Mouse (Mus musculus): Measurements from ENCODE around the gene Tmc7. TPM values are rescaled to one million over a fixed set of nuclear protein-coding genes. Genes with fewer than 3 reads are reported as not detected.
A peak's percentile ranks its signal among the peaks of the same experiment; 100 is the strongest.

Tmc7 gene
- polyA plus RNA-seq, 1 experiment from 2014 or later = 1.6 TPM

DNA sequence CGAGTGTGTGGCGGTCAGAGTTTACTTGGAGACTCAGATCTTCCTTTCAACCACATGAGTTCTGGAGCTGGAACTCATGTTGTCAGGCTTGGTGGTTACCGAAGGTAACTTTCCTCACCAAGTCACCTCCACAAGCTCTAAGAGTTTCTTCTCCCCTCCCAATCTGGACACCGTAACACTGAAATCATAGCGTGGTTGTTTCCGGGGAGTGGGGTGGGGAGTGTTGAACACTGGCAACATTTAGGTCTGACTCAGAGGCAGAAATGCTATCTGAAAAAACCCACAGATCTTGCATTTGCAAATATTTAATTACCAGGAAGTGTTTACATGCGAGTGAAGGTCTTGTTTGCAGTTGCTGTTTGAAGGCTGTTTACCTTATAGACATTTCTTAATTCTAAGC is 25.3 kb upstream of the Tmc7 start:
- Histone ChIP-seq H3K27ac (no peak overlapping the region), H3K4me3 (no peak overlapping the region), H3K4me1 (replicated peaks) (peaks cover 3% of the 10 kb centered on the region; the same call in 1 of the 2 replicates), H3K27me3 (peaks cover 14% of the 10 kb centered on the region; the same call in 1 of the 2 replicates), H3K36me3 (no peaks in the 10 kb centered on the region), H3K9me3 (replicated peaks) (no peaks in the 10 kb centered on the region), H3K4me2 (no peak overlapping the region), H3K9ac (no peak overlapping the region)
- no peak for ATAC-seq (replicated peaks; ENCODE audit: insufficient number of reproducible peaks, insufficient read depth, low FRiP score, low read depth)
- 86% methylated on average over 7 of the region's 7 CpGs for WGBS

DNA sequence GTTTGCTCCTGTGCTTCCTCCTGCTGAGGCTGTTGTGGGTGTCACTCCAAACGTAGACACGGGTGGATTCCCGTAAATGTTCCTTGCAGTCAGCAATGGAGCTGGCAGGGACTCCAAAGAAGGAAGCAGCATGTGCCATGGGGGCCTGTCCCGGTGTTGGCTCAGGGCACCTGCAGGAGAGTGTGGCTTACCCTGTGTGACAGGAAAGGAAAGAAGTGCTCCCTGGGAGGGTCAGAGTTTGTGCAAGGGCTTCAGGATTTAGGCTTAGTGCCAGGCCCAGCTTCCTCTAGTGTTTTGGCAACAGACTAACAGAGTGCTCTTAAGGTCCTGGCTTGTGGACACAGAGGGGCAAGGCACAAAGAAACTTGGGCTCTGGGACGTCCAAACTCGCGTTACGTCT is 20.3 kb upstream of the Tmc7 start:
- no peak overlapping the region for H3K4me2 ChIP-seq
- no peak for ATAC-seq (replicated peaks; ENCODE audit: insufficient number of reproducible peaks, insufficient read depth, low FRiP score, low read depth)

DNA sequence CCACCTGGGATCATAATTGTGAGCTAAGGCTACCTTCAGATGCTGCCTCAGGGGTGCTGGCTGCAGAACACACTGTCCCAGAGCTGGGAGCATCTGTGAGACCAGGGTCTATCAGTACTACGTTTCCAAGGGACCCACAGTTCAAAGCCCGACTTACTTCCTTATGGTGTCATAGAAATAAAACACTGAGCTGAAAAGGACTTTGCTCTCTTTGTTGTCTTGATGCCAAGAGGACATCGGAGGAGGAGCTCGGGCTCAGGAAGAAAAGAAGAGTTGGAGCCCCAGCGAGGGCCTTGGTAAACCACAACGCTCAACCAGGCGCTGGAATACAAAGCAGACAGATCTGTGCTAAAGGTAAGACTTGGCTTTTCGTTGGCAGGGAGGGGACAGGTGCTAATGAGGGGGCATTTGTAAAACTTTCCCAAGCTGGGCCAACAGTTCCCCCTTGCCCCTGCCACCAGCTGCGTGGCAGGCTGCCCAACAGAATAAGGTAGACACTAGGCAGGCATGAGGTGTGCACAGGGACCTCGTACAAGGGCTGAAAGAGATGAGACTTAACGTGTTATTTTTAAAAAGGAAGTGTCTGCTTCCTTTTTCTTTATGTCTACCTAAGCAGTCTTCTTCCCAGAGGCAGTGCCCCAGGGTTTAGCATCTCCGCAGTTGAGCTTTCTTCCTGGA is 15.6 kb upstream of the Tmc7 start:
- ATAC-seq (replicated peaks; ENCODE audit: insufficient number of reproducible peaks, insufficient read depth, low FRiP score, low read depth) = no peak
- WGBS = 68% methylated on average over 12 of the region's 12 CpGs
- H3K4me2 ChIP-seq = no peak overlapping the region
- H3K27me3 ChIP-seq = peaks cover 59% of the 10 kb centered on the region
- peaks cover 15% of the 10 kb centered on the region for H3K4me1 ChIP-seq (replicated peaks)
- no peaks in the 10 kb centered on the region for H3K36me3 ChIP-seq
- H3K27ac ChIP-seq = no peak overlapping the region
- H3K4me3 ChIP-seq = no peak overlapping the region
- H3K9me3 ChIP-seq (replicated peaks) = no peaks in the 10 kb centered on the region
- no peak overlapping the region for H3K9ac ChIP-seq

More for the DNA sequence above, 20.3 kb upstream of the Tmc7 start:
- H3K4me1 ChIP-seq (replicated peaks) = peaks cover 3% of the 10 kb centered on the region; the same call in 1 of the 2 replicates
- no peak overlapping the region for H3K9ac ChIP-seq
- H3K36me3 ChIP-seq = no peaks in the 10 kb centered on the region
- H3K27ac ChIP-seq = no peak overlapping the region
- H3K9me3 ChIP-seq (replicated peaks) = no peaks in the 10 kb centered on the region
- peaks cover 17% of the 10 kb centered on the region for H3K27me3 ChIP-seq
- whole genome bisulfite sequencing = 70% methylated on average over 8 of the region's 8 CpGs
- no peak overlapping the region for H3K4me3 ChIP-seq

DNA sequence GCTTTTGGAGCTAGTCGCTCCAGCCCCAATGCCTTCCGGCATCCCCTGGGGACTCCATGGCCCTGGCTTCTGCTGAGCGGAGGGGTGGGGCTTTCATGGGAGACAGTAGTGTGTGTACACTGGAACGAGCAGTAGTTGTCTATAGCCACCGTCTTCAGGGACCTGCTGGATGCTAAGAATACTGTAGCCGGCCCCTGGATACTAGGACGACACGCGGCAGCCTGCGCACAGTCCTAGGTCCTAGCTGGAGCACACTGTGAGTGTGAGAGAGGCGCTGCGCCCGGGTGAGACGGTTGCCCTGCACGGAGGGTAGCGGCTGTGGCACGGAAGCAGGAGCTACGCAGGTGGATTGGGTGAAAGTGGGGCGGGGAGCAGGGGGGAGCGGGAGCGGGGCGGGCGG is 12.7 kb upstream of the Tmc7 start, which contains the start of gene Tmc5:
TSS of gene Tmc5 (plus strand) at position 97 of the 400 bp plus-strand sequence.
- peak within 1 kb of the TSS; percentile 51 for H3K4me2 ChIP-seq
- ATAC-seq (replicated peaks; ENCODE audit: insufficient number of reproducible peaks, insufficient read depth, low FRiP score, low read depth) = no peak
- no peak within 1 kb of the TSS for H3K27ac ChIP-seq
- peak within 1 kb of the TSS; percentile 34 for H3K4me3 ChIP-seq
- peaks cover 85% of the 10 kb centered on the region for H3K27me3 ChIP-seq
- H3K9me3 ChIP-seq (replicated peaks) = no peaks in the 10 kb centered on the region
- WGBS = 5% methylated on average over 23 of the region's 23 CpGs
- no peak within 1 kb of the TSS for H3K9ac ChIP-seq
- H3K36me3 ChIP-seq = no peaks in the 10 kb centered on the region
- peaks cover 27% of the 10 kb centered on the region for H3K4me1 ChIP-seq (replicated peaks)

DNA sequence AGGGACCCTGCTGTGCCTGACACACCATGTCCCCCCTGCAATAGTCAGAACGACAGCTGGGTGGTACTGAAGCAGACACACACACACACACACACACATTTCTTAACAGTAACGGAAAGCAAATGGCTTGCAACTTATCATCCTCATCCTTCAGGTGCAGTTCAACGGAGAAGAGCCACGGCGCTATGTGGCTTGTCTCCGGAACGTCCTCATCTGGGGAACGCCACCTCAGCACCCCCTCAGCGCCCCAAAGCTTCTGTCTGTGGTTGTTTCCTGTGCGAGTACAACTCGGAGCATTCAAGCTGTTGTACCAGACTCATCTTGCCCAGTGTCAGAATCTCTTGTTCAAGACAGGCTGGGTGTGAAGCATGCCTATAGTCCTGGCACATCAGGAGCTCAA is 11.7 kb upstream of the Tmc7 start:
- Histone ChIP-seq H3K36me3 (no peaks in the 10 kb centered on the region), H3K27me3 (peaks cover 89% of the 10 kb centered on the region), H3K27ac (no peak overlapping the region), H3K4me1 (replicated peaks) (peaks cover 27% of the 10 kb centered on the region), H3K9ac (no peak overlapping the region), H3K4me2 (no peak overlapping the region), H3K4me3 (no peak overlapping the region), H3K9me3 (replicated peaks) (no peaks in the 10 kb centered on the region)
- ATAC-seq (replicated peaks; ENCODE audit: insufficient number of reproducible peaks, insufficient read depth, low FRiP score, low read depth) = no peak
- WGBS = 72% methylated on average over 11 of the region's 11 CpGs

DNA sequence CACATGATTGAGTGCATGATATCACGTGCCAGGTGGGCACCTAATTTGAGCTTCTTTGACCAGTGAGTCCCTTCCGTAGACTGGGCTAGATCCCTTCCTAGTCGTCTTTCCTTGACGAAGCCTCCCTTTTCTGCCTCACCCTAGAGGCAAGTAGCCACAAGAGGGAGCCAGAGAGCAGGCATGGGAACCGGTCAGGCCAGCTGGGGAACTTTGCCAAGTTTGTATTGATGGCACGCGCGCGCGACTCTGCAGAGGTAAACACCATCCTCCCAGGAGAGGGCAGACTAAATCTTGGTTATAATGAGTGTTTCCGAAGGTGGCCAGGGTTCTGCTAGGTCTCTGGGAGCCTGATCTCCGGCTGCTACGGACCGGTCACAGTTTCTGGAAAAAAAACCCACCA is 10.7 kb upstream of the Tmc7 start:
- Histone ChIP-seq H3K9me3 (replicated peaks) (no peaks in the 10 kb centered on the region), H3K27ac (no peak overlapping the region), H3K9ac (no peak overlapping the region), H3K4me3 (peak overlapping the region; percentile 20), H3K4me1 (replicated peaks) (peaks cover 27% of the 10 kb centered on the region), H3K36me3 (no peaks in the 10 kb centered on the region), H3K27me3 (peaks cover 83% of the 10 kb centered on the region), H3K4me2 (peak overlapping the region; percentile 51)
- peak; percentile 44; the same call in 1 of the 2 replicates for ATAC-seq (replicated peaks; ENCODE audit: insufficient number of reproducible peaks, insufficient read depth, low FRiP score, low read depth)
- 2% methylated on average over 14 of the region's 14 CpGs for WGBS

DNA sequence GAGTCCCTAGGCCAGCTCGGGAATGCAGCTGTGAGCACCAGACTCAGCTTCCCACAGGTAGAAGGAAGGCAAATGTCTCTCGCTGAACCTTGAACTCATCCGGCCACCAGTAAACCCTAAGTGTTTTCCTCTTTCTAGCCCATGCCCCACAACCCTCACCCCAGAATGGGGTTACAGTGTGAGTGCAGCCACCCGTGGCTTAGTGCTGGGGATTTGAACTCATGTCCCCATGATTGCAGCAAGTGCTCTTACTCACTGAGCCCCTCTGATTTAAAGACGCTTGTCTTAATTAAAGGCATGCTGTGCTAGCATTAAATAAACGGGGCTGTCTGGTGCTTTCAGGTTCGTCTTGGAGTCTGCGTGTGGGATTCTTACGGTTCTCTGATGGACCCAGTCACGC is 10.1 kb upstream of the Tmc7 start:
- Histone ChIP-seq H3K9me3 (replicated peaks) (no peaks in the 10 kb centered on the region), H3K4me1 (replicated peaks) (peaks cover 27% of the 10 kb centered on the region), H3K4me3 (peak overlapping the region; percentile 20), H3K4me2 (peak overlapping the region; percentile 51), H3K36me3 (no peaks in the 10 kb centered on the region), H3K27me3 (peaks cover 77% of the 10 kb centered on the region), H3K27ac (no peak overlapping the region), H3K9ac (no peak overlapping the region)
- ATAC-seq (replicated peaks; ENCODE audit: insufficient number of reproducible peaks, insufficient read depth, low FRiP score, low read depth) = no peak
- 26% methylated on average over 10 of the region's 10 CpGs for WGBS

DNA sequence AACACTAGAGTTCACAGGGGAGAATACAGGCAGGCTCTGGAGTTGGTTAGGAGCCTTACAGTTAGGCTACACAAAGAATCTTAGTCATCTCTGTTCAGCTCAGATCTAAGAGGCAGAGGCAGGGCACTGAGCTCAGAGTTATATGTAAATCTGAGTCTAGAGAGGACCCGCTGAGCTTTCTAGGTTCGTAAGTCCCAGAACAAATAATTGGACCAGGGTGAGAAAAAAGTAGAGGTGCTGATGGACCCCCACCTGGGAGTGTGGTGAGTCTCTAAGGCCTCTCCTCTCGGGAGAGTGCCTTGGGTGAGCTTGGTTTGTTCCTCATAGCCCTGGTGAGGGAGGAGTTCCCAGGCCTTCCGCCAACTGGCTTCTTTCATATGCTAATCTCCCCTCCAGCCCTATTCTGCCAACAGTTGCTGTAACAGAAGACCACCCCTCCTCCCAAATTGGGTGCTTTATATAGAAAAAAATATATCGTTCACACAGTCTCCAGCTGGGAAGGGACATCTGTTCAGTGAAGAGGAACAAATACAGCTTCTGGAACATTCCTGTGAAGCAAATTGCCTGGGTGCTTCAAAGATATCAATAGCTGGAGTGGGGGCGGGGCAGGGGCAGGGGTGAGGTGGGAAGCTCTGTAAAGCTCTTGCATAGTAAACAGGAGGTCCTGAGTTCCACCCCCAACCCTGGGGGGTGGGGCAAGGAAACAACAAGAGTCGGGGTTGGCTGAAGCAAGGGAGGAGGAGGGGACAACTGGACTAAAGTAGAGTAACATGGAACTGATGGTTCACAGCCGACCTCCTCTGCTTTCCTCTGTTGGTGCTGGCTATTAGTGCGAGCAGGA is 9.3 kb upstream of the Tmc7 start:
- Histone ChIP-seq H3K27me3 (peaks cover 71% of the 10 kb centered on the region), H3K9ac (no peak overlapping the region), H3K27ac (no peak overlapping the region), H3K4me2 (no peak overlapping the region), H3K9me3 (replicated peaks) (no peaks in the 10 kb centered on the region), H3K4me3 (no peak overlapping the region), H3K4me1 (replicated peaks) (peaks cover 27% of the 10 kb centered on the region), H3K36me3 (no peaks in the 10 kb centered on the region)
- no peak for ATAC-seq (replicated peaks; ENCODE audit: insufficient number of reproducible peaks, insufficient read depth, low FRiP score, low read depth)
- WGBS = 14% methylated on average over 9 of the region's 9 CpGs

DNA sequence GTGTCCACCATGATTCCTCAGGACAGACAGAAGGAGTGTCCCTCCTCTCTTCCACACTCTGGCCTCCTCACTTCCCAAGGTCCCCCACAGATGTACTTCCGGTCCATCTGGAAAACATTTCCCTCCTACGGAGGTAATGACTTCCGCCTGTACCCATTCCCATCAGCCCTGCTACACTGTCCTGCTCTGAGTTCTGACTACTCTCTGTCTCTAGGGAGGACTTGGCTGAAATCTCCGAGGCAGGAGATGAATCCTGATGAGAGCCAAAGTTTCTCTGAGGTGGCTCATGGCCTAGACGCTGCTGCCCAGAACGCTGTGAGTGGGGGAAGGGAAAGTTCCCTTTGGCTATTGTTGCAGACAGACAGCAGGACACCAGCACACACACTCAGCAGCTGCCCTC is 7.6 kb upstream of the Tmc7 start:
- Histone ChIP-seq H3K4me3 (no peak overlapping the region), H3K4me2 (no peak overlapping the region), H3K9ac (no peak overlapping the region), H3K27ac (no peak overlapping the region), H3K27me3 (peaks cover 56% of the 10 kb centered on the region), H3K36me3 (no peaks in the 10 kb centered on the region), H3K4me1 (replicated peaks) (peaks cover 23% of the 10 kb centered on the region), H3K9me3 (replicated peaks) (no peaks in the 10 kb centered on the region)
- ATAC-seq (replicated peaks; ENCODE audit: insufficient number of reproducible peaks, insufficient read depth, low FRiP score, low read depth) = no peak
- WGBS = 33% methylated on average over 6 of the region's 6 CpGs

DNA sequence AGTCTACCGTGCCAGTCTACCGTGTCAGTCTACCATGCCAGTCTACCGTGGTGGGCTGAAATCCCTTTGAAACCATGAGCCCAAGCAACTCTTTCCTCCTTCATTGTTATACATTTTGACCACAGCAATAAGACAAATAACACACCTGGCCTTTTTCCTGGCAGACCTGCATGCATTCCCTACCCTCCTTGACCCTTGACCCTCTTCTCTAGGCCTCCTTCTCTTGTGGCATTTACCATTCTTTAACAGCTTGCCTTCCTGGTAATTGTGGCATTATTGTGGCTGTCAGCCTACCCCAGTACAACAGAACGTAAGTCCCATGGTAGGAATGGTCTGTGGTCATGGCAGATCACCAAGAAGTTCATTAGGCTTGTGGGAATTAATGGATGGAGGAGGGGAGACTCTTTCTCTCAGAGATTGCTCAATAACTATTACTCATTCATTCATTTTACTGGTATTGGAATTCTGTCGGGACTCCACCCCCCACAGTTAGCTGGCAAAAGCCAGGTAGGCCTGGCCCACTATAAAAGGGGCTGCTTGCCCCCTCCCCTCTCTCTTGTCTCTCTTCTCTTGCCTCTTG is 6.3 kb upstream of the Tmc7 start:
- Histone ChIP-seq H3K9ac (no peak overlapping the region), H3K27me3 (peaks cover 43% of the 10 kb centered on the region), H3K4me2 (no peak overlapping the region), H3K4me1 (replicated peaks) (peaks cover 20% of the 10 kb centered on the region), H3K4me3 (no peak overlapping the region), H3K36me3 (no peaks in the 10 kb centered on the region), H3K27ac (no peak overlapping the region), H3K9me3 (replicated peaks) (no peaks in the 10 kb centered on the region)
- ATAC-seq (replicated peaks; ENCODE audit: insufficient number of reproducible peaks, insufficient read depth, low FRiP score, low read depth) = no peak
- 91% methylated on average over 5 of the region's 5 CpGs for WGBS

DNA sequence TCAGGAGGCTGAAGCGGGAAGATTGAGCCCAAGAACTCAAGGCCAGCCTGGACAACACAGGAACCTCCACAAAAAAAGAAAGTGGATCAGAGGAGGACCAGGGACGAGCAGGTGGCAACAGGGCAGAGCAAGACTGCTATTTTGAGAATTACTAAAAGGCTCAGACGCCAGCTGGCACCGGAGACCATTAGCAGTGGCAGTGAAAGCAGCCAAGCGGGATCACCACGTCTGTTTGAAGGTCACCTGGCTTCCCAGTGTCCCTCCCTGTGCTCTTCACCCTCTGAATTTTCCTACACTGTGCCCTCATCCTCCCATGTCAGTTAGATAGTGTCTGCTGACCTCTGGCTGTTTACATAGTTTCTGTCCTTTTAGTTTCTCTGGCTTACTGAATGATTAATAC is 1.3 kb upstream of the Tmc7 start:
- no peak for ATAC-seq (replicated peaks; ENCODE audit: insufficient number of reproducible peaks, insufficient read depth, low FRiP score, low read depth)
- Histone ChIP-seq H3K27me3 (peaks cover 12% of the 10 kb centered on the region), H3K4me3 (no peak overlapping the region), H3K9ac (no peak overlapping the region), H3K9me3 (replicated peaks) (no peaks in the 10 kb centered on the region), H3K4me1 (replicated peaks) (peaks cover 11% of the 10 kb centered on the region), H3K4me2 (no peak overlapping the region), H3K36me3 (no peaks in the 10 kb centered on the region), H3K27ac (no peak overlapping the region)
- 54% methylated on average over 6 of the region's 6 CpGs for WGBS

All from heart, embryonic 15.5 days (tissue).